Mouse (Mus musculus): Measurements from ENCODE around the gene Dlg4. TPM values are rescaled to one million over a fixed set of nuclear protein-coding genes. Genes with fewer than 3 reads are reported as not detected.

Gene Dlg4
- total and polyA plus RNA-seq, 3 experiments: 6.5 to 24.7 TPM; not detected in 1

GRCm38 (mm10) chr11:69981141-69981762, 35.5 kb upstream of the Dlg4 start, which contains the start of gene Ctdnep1 (continued):
- TF ChIP-seq UBTF (IDR thresholded peaks at IDR 0.05; ENCODE audit: borderline replicate concordance, insufficient read depth, low read depth, low read length) (no peak), CHD2 (IDR thresholded peaks at IDR 0.05; ENCODE audit: low read length) (peak; percentile 46)

- H3K36me3 ChIP-seq (ENCODE audit: control insufficient read depth in 1 of 2, insufficient read depth in 2 of 2, low read length in 2 of 2): peaks cover 2 to 24% of the 10 kb centered on the region in 2 experiments; a peak in 3 of 4 replicates
- H3K4me1 ChIP-seq (ENCODE audit: control insufficient read depth in 1 of 2, insufficient read depth in 2 of 2, low read length in 2 of 2): peaks cover 6 to 17% of the 10 kb centered on the region in 2 experiments
- H3K27me3 ChIP-seq (ENCODE audit: control insufficient read depth in 1 of 2, insufficient read depth in 2 of 2, low read length in 2 of 2): no peaks in the 10 kb centered on the region
- peaks cover 45% of the 10 kb centered on the region for H3K79me2 ChIP-seq (ENCODE audit: control insufficient read depth, insufficient read depth, low read length, poor library complexity)
- H3K9ac ChIP-seq (ENCODE audit: control insufficient read depth, low read depth, low read length, poor library complexity, severe bottlenecking): peak within 1 kb of the TSS; percentile 99
- H3K9me3 ChIP-seq (replicated peaks; ENCODE audit: insufficient read depth, low read length): no peaks in the 10 kb centered on the region
- no peak for DNase-seq (ENCODE audit: low read depth, low spot score)
- H3K4me3 ChIP-seq (ENCODE audit: control insufficient read depth in 1 of 2, insufficient read depth in 1 of 2, low read depth in 2 of 2, low read length in 2 of 2): peak within 1 kb of the TSS; percentile 96 to 98
- TF ChIP-seq MAX (IDR thresholded peaks at IDR 0.05; ENCODE audit: low read length) (no peak), UBTF (IDR thresholded peaks at IDR 0.05; ENCODE audit: borderline replicate concordance, insufficient read depth, low read depth, low read length) (no peak), GATA1 (IDR thresholded peaks at IDR 0.05; ENCODE audit: low read depth, low read length) (no peak), ZKSCAN1 (IDR thresholded peaks at IDR 0.05; ENCODE audit: low read depth, low read length) (no peak), MYB (IDR thresholded peaks at IDR 0.05; ENCODE audit: low read depth, low read length) (no peak), MXI1 (IDR thresholded peaks at IDR 0.05; ENCODE audit: low read depth, low read length) (no peak), NRF1 (IDR thresholded peaks at IDR 0.05; ENCODE audit: insufficient read depth, low read depth, low read length, poor library complexity, severe bottlenecking) (no peak), KAT2A (conservative IDR thresholded peaks at IDR 0.05; ENCODE audit: low read depth, low read length) (no peak), MAFK (IDR thresholded peaks at IDR 0.05; ENCODE audit: borderline replicate concordance, low read depth, low read length) (no peak), MAZ (IDR thresholded peaks at IDR 0.05; ENCODE audit: low read depth, low read length) (no peak), NELFE (IDR thresholded peaks at IDR 0.05; ENCODE audit: low read depth, low read length) (no peak)
- H3K27ac ChIP-seq (ENCODE audit: control insufficient read depth, low read depth, low read length): peak within 1 kb of the TSS; percentile 88
These were observed 34.5 kb upstream of the Dlg4 start, which contains the start of gene Elp5 for GRCm38 (mm10) chr11:69982225-69982624. Gene Elp5 (minus strand): TSS chr11:69982517.

- H3K4me3 ChIP-seq (ENCODE audit: control insufficient read depth in 1 of 2, insufficient read depth in 1 of 2, low read depth in 2 of 2, low read length in 2 of 2): no peak overlapping the region
- peaks cover 6 to 17% of the 10 kb centered on the region in 2 experiments for H3K4me1 ChIP-seq (ENCODE audit: control insufficient read depth in 1 of 2, insufficient read depth in 2 of 2, low read length in 2 of 2)
- peaks cover 2 to 24% of the 10 kb centered on the region in 2 experiments; a peak in 3 of 4 replicates for H3K36me3 ChIP-seq (ENCODE audit: control insufficient read depth in 1 of 2, insufficient read depth in 2 of 2, low read length in 2 of 2)
- H3K9me3 ChIP-seq (replicated peaks; ENCODE audit: insufficient read depth, low read length): no peaks in the 10 kb centered on the region
- H3K9ac ChIP-seq (ENCODE audit: control insufficient read depth, low read depth, low read length, poor library complexity, severe bottlenecking): peak overlapping the region; percentile 99
- H3K27me3 ChIP-seq (ENCODE audit: control insufficient read depth in 1 of 2, insufficient read depth in 2 of 2, low read length in 2 of 2): no peaks in the 10 kb centered on the region
- H3K79me2 ChIP-seq (ENCODE audit: control insufficient read depth, insufficient read depth, low read length, poor library complexity): peaks cover 43% of the 10 kb centered on the region
- TF ChIP-seq TAL1 (IDR thresholded peaks at IDR 0.05; ENCODE audit: low read length): peak; percentile 23; the same call in 1 of the 2 replicates
- TF ChIP-seq ZKSCAN1 (IDR thresholded peaks at IDR 0.05; ENCODE audit: low read depth, low read length): no peak
- no peak overlapping the region for H3K27ac ChIP-seq (ENCODE audit: control insufficient read depth, low read depth, low read length)
- no peak for DNase-seq (ENCODE audit: low read depth, low spot score)
These were observed 33.9 kb upstream of the Dlg4 start for GRCm38 (mm10) chr11:69982877-69983276.

Measured in MEL (cell line).